11 mouse cellular contexts compared by ENCODE assay signal in genomic region chr10:80294311-80294710, GRCm38 (mm10). TPM values are rescaled to one million over a fixed set of nuclear protein-coding genes. Genes with fewer than 3 reads are reported as not detected.
DNase-seq lines count a peak whose midpoint lies in the region; ATAC-seq and TF ChIP-seq lines count a peak whose summit lies in the region.
"Had no signal": no experiment of that assay in that cellular context is flagged by ENCODE, and none has a peak within 500 bp of the region (broad histone marks: within the 10 kb centered on the region; RNA-seq: fewer than 3 reads in every experiment).

No protein-coding gene starts in this region.

- no peak overlapping the region for H3K9ac ChIP-seq in hindbrain, embryonic 11.5 days (ENCODE audit: low read depth, low read length)
- no peak overlapping the region for H3K9ac ChIP-seq in hindbrain, embryonic 16.5 days (ENCODE audit: low read depth, low read length)
- H3K9ac ChIP-seq in hindbrain, embryonic 12.5 days, result no peak overlapping the region
- H3K9ac ChIP-seq in midbrain, embryonic 15.5 days, result no peak overlapping the region

- H3K4me1 ChIP-seq in hindbrain, embryonic 11.5 days (replicated peaks; ENCODE audit: control insufficient read depth, insufficient read depth, low read length), result peaks cover 25% of the 10 kb centered on the region
- peaks cover 48% of the 10 kb centered on the region for H3K4me1 ChIP-seq in hindbrain, embryonic 16.5 days (ENCODE audit: control insufficient read depth, insufficient read depth, low read depth, low read length)
- H3K4me1 ChIP-seq in G1E (ENCODE audit: insufficient read depth, low read depth, low read length), result peaks cover 52% of the 10 kb centered on the region
- peaks cover 47% of the 10 kb centered on the region for H3K4me1 ChIP-seq in hindbrain, embryonic 12.5 days
- peaks cover 63% of the 10 kb centered on the region for H3K4me1 ChIP-seq in midbrain, embryonic 15.5 days

- H3K36me3 ChIP-seq in hindbrain, embryonic 11.5 days (ENCODE audit: control insufficient read depth, insufficient read depth, low read length), result peaks cover 10% of the 10 kb centered on the region
- H3K36me3 ChIP-seq in hindbrain, embryonic 16.5 days (ENCODE audit: control insufficient read depth, insufficient read depth, low read length), result peaks cover 9% of the 10 kb centered on the region
- peaks cover 33% of the 10 kb centered on the region for H3K36me3 ChIP-seq in G1E (replicated peaks)
- H3K36me3 ChIP-seq in hindbrain, embryonic 12.5 days, result peaks cover 18% of the 10 kb centered on the region
- H3K36me3 ChIP-seq in midbrain, embryonic 15.5 days (replicated peaks), result peaks cover 14% of the 10 kb centered on the region

- no peak for DNase-seq in hindbrain, embryonic 11.5 days (ENCODE audit: low spot score)
- no peak for DNase-seq in G1E (ENCODE audit: low spot score)
- no peak for DNase-seq in spleen, postnatal 4 days (ENCODE audit: low spot score in 2 of 2)
- DNase-seq in layer of hippocampus, adult 11-12 months (ENCODE audit: low spot score), result no peak
- DNase-seq: gastrocnemius, postnatal 36 days; right cerebral cortex, postnatal 14 days; thymus, adult 2 months had no signal

- no peak overlapping the region; the same call in 1 of the 2 replicates for H3K4me2 ChIP-seq in hindbrain, embryonic 11.5 days (replicated peaks; ENCODE audit: low read depth, low read length)
- no peak overlapping the region for H3K4me2 ChIP-seq in hindbrain, embryonic 16.5 days (ENCODE audit: low read length)
- no peak overlapping the region for H3K4me2 ChIP-seq in hindbrain, embryonic 12.5 days (replicated peaks)
- peak overlapping the region; percentile 92; the same call in 1 of the 2 replicates for H3K4me2 ChIP-seq in midbrain, embryonic 15.5 days

- no peak overlapping the region for H3K27ac ChIP-seq in hindbrain, embryonic 11.5 days (ENCODE audit: low read depth, low read length)
- no peak overlapping the region; the same call in 1 of the 2 replicates for H3K27ac ChIP-seq in hindbrain, embryonic 16.5 days (ENCODE audit: low read depth, low read length)
- H3K27ac ChIP-seq in hindbrain, embryonic 12.5 days, result no peak overlapping the region
- H3K27ac ChIP-seq in midbrain, embryonic 15.5 days, result peak overlapping the region; percentile 98; the same call in 1 of the 2 replicates

- H3K27me3 ChIP-seq in hindbrain, embryonic 11.5 days (ENCODE audit: control insufficient read depth, insufficient read depth, low read length), result no peaks in the 10 kb centered on the region
- H3K27me3 ChIP-seq in hindbrain, embryonic 16.5 days (replicated peaks; ENCODE audit: control insufficient read depth, insufficient read depth, low read length), result no peaks in the 10 kb centered on the region
- H3K27me3 ChIP-seq in G1E (ENCODE audit: insufficient read depth, low read length), result peaks cover 28% of the 10 kb centered on the region
- peaks cover 13% of the 10 kb centered on the region; the same call in 1 of the 2 replicates for H3K27me3 ChIP-seq in hindbrain, embryonic 12.5 days
- no peaks in the 10 kb centered on the region for H3K27me3 ChIP-seq in midbrain, embryonic 15.5 days (replicated peaks)

- WGBS in hindbrain, embryonic 11.5 days, result 85% methylated on average over 4 of the region's 4 CpGs
- 76% methylated on average over 4 of the region's 4 CpGs for WGBS in hindbrain, embryonic 16.5 days
- WGBS in hindbrain, embryonic 12.5 days, result 81% methylated on average over 4 of the region's 4 CpGs
- 75% methylated on average over 4 of the region's 4 CpGs for WGBS in midbrain, embryonic 15.5 days

- no peak for TF ChIP-seq CTCF in G1E (IDR thresholded peaks at IDR 0.05; ENCODE audit: low read depth, low read length)

- peak overlapping the region; percentile 10; the same call in 1 of the 2 replicates for H3K4me3 ChIP-seq in hindbrain, embryonic 11.5 days (ENCODE audit: low read depth, low read length)
- no peak overlapping the region for H3K4me3 ChIP-seq in hindbrain, embryonic 16.5 days (ENCODE audit: low read length)
- peak overlapping the region; percentile 83 for H3K4me3 ChIP-seq in G1E (ENCODE audit: low read depth, low read length)
- peak overlapping the region; percentile 96; the same call in 1 of the 2 replicates for H3K4me3 ChIP-seq in hindbrain, embryonic 12.5 days
- H3K4me3 ChIP-seq in midbrain, embryonic 15.5 days, result peak overlapping the region; percentile 3; the same call in 1 of the 2 replicates

- H3K9me3 ChIP-seq in hindbrain, embryonic 11.5 days (ENCODE audit: control insufficient read depth, low read length), result no peaks in the 10 kb centered on the region
- H3K9me3 ChIP-seq in hindbrain, embryonic 16.5 days (ENCODE audit: control insufficient read depth, low read length), result no peaks in the 10 kb centered on the region
- no peaks in the 10 kb centered on the region for H3K9me3 ChIP-seq in G1E (replicated peaks)
- H3K9me3 ChIP-seq in hindbrain, embryonic 12.5 days (replicated peaks), result no peaks in the 10 kb centered on the region
- no peaks in the 10 kb centered on the region for H3K9me3 ChIP-seq in midbrain, embryonic 15.5 days

- ATAC-seq in hindbrain, embryonic 11.5 days (ENCODE audit: low FRiP score), result no peak
- ATAC-seq in hindbrain, embryonic 16.5 days, result no peak
- ATAC-seq in G1E (ENCODE audit: extremely low read depth, insufficient number of reproducible peaks, low FRiP score, poor library complexity, severe bottlenecking), result no peak
- no peak for ATAC-seq in hindbrain, embryonic 12.5 days (ENCODE audit: low FRiP score)
- ATAC-seq in midbrain, embryonic 15.5 days (replicated peaks), result no peak
- no peak for ATAC-seq in inflammation-experienced regulatory T-cells, adult 6 months

RNA-seq across cellular contexts. Expression of gene Apc2, which starts 1.5 kb away (rescaled TPM):
- polyA plus RNA-seq in hindbrain, embryonic 11.5 days (2014; fragmentation: Nextera tagmentation; extraction: Ambion mirVana), result 74.4 and 101 TPM in 2 replicates
- 139 and 149 TPM in 2 replicates for polyA plus RNA-seq in hindbrain, embryonic 16.5 days (2015; fragmentation: Nextera tagmentation; extraction: Ambion mirVana)
- total RNA-seq in G1E (2014; fragmentation: Nextera tagmentation), result 0.10 and 0.23 TPM in 2 replicates
- 0.06 and 0.11 TPM in 2 replicates for total RNA-seq in G1E (2017)
- polyA plus RNA-seq in G1E (2012), result 0.02 and 0.04 TPM in 2 replicates
- polyA plus RNA-seq in hindbrain, embryonic 12.5 days (2016; fragmentation: Nextera tagmentation; extraction: Ambion mirVana), result 170 and 191 TPM in 2 replicates
- 223 and 247 TPM in 2 replicates for polyA plus RNA-seq in midbrain, embryonic 15.5 days (2015; fragmentation: Nextera tagmentation; extraction: Ambion mirVana)
- polyA plus RNA-seq in inflammation-experienced regulatory T-cells, adult 6 months (2017; shearing (Covaris generic)), result under 1 TPM; 0.04 to 0.35 (median 0.05) TPM

RNA-seq across cellular contexts. Expression of gene Rps15, which starts 2.1 kb away (rescaled TPM):
- 798 TPM in 2 replicates for polyA plus RNA-seq in hindbrain, embryonic 11.5 days (2014; fragmentation: Nextera tagmentation; extraction: Ambion mirVana)
- 491 and 527 TPM in 2 replicates for polyA plus RNA-seq in hindbrain, embryonic 16.5 days (2015; fragmentation: Nextera tagmentation; extraction: Ambion mirVana)
- total RNA-seq in G1E (2014; fragmentation: Nextera tagmentation) (2,952 and 3,110 TPM in 2 replicates), G1E (2017) (3,218 and 3,548 TPM in 2 replicates)
- 11,196 and 11,583 TPM in 2 replicates for polyA plus RNA-seq in G1E (2012)
- polyA plus RNA-seq in hindbrain, embryonic 12.5 days (2016; fragmentation: Nextera tagmentation; extraction: Ambion mirVana), result 530 and 668 TPM in 2 replicates
- polyA plus RNA-seq in midbrain, embryonic 15.5 days (2015; fragmentation: Nextera tagmentation; extraction: Ambion mirVana), result 516 and 528 TPM in 2 replicates
- 1,000 to 10,000 TPM in 2 of 3 experiments, 100 to 1,000 TPM in 1; 970 to 1,806 (median 1,658) TPM for polyA plus RNA-seq in inflammation-experienced regulatory T-cells, adult 6 months (2017; shearing (Covaris generic))

RNA-seq across cellular contexts. Expression of gene 2310011J03Rik, which starts 26.0 kb away (rescaled TPM):
- 32.9 and 34.9 TPM in 2 replicates for polyA plus RNA-seq in hindbrain, embryonic 11.5 days (2014; fragmentation: Nextera tagmentation; extraction: Ambion mirVana)
- polyA plus RNA-seq in hindbrain, embryonic 16.5 days (2015; fragmentation: Nextera tagmentation; extraction: Ambion mirVana), result 31.7 and 32.8 TPM in 2 replicates
- total RNA-seq in G1E (2014; fragmentation: Nextera tagmentation) (17.2 and 17.6 TPM in 2 replicates), G1E (2017) (27.0 and 31.2 TPM in 2 replicates)
- polyA plus RNA-seq in G1E (2012), result 92.5 and 108 TPM in 2 replicates
- polyA plus RNA-seq in hindbrain, embryonic 12.5 days (2016; fragmentation: Nextera tagmentation; extraction: Ambion mirVana), result 38.4 and 39.7 TPM in 2 replicates
- polyA plus RNA-seq in midbrain, embryonic 15.5 days (2015; fragmentation: Nextera tagmentation; extraction: Ambion mirVana), result 25.4 and 28.0 TPM in 2 replicates
- polyA plus RNA-seq in inflammation-experienced regulatory T-cells, adult 6 months (2017; shearing (Covaris generic)), result 10 to 100 TPM; 38.1 to 52.1 (median 41.8) TPM

RNA-seq across cellular contexts. Expression of gene Dazap1, which starts 33.0 kb away (rescaled TPM):
- polyA plus RNA-seq in hindbrain, embryonic 11.5 days (2014; fragmentation: Nextera tagmentation; extraction: Ambion mirVana), result 46.8 and 47.3 TPM in 2 replicates
- polyA plus RNA-seq in hindbrain, embryonic 16.5 days (2015; fragmentation: Nextera tagmentation; extraction: Ambion mirVana), result 38.4 and 38.5 TPM in 2 replicates
- total RNA-seq in G1E (2014; fragmentation: Nextera tagmentation), result 191 and 194 TPM in 2 replicates
- 136 and 151 TPM in 2 replicates for total RNA-seq in G1E (2017)
- 533 and 565 TPM in 2 replicates for polyA plus RNA-seq in G1E (2012)
- polyA plus RNA-seq in hindbrain, embryonic 12.5 days (2016; fragmentation: Nextera tagmentation; extraction: Ambion mirVana), result 67.1 and 76.9 TPM in 2 replicates
- polyA plus RNA-seq in midbrain, embryonic 15.5 days (2015; fragmentation: Nextera tagmentation; extraction: Ambion mirVana), result 60.5 and 60.8 TPM in 2 replicates
- polyA plus RNA-seq in inflammation-experienced regulatory T-cells, adult 6 months (2017; shearing (Covaris generic)), result 10 to 100 TPM; 12.3 to 14.4 (median 14.0) TPM

RNA-seq across cellular contexts. Expression of gene Gamt, which starts 33.5 kb away (rescaled TPM):
- 30.3 and 30.4 TPM in 2 replicates for polyA plus RNA-seq in hindbrain, embryonic 11.5 days (2014; fragmentation: Nextera tagmentation; extraction: Ambion mirVana)
- polyA plus RNA-seq in hindbrain, embryonic 16.5 days (2015; fragmentation: Nextera tagmentation; extraction: Ambion mirVana), result 31.8 and 32.6 TPM in 2 replicates
- total RNA-seq in G1E (2014; fragmentation: Nextera tagmentation) (not detected in 2 replicates), G1E (2017) (0.17 TPM in 1 of 2 replicates, not detected in the other)
- 0.18 TPM in 1 of 2 replicates, not detected in the other for polyA plus RNA-seq in G1E (2012)
- 26.6 and 29.6 TPM in 2 replicates for polyA plus RNA-seq in hindbrain, embryonic 12.5 days (2016; fragmentation: Nextera tagmentation; extraction: Ambion mirVana)
- polyA plus RNA-seq in midbrain, embryonic 15.5 days (2015; fragmentation: Nextera tagmentation; extraction: Ambion mirVana), result 16.8 and 18.9 TPM in 2 replicates
- polyA plus RNA-seq in inflammation-experienced regulatory T-cells, adult 6 months (2017; shearing (Covaris generic)), result 1 to 10 TPM in 1 of 3 experiments, under 1 TPM in 2; 0.67 to 1.7 (median 0.75) TPM

Comparison
In these comparisons a context has a peak if more than half of its experiments do, and no peak if none do; other contexts are left out.
1. RNA of gene Apc2, which starts 1.5 kb away (polyA plus RNA-seq): 223 to 247 TPM in midbrain, embryonic 15.5 days, 170 to 191 TPM in hindbrain, embryonic 12.5 days, 139 to 149 TPM in hindbrain, embryonic 16.5 days and 74.4 to 101 TPM in hindbrain, embryonic 11.5 days; 0.04 to 0.35 TPM in inflammation-experienced regulatory T-cells, adult 6 months and 0.02 to 0.04 TPM in G1E; every median in the first group is over 10 times any median in the second.